ENCODE assay signal across 8 mouse cellular contexts in the genomic region with DNA sequence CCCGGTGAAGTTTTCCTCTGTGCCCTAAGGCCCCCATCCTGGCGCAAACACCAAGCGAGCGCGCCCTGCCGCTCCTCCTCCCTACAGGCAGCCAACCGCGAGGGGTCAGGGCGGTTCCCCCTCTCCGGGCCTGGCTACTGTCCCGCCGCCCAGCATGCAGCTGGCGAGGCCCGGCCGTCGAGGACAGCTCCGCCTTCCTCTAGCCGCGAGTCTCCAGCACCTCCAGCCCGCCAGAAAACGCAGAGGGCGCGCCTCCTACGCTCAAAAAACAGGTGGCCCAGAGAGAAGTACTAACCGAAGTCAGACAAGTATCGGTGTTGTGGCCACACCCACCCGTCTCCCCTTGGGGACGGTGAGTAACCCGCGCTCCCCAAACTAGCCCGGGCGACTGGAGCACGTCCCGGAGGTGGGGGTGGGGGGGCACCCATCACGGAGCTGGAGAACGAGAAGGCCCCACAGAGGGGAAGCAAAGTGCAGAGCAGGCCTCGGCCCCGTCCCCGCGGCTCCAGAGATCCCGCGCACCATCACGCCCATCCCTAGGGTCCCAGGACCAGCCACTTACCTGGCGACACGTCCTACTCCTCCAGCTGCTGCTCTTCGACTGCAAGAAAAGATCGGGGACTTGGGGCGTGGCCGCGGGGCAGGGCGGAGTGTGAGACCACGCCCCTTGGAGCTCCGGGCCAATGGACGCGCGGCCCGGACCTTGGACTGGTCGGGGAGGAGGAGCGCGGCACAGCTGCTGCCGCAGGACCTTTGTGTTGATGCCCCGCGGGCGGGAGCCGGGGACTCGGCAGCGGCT. TPM values are rescaled to one million over a fixed set of nuclear protein-coding genes. Genes with fewer than 3 reads are reported as not detected.
DNase-seq lines count a peak whose midpoint lies in the region; ATAC-seq lines count a peak whose summit lies in the region.

Gene Carhsp1 (minus strand): TSS at position 605 of the 799 bp plus-strand sequence.

- peak; percentile 91 for ATAC-seq in hindbrain, embryonic 13.5 days (ENCODE audit: low FRiP score)

- peaks cover 8% of the 10 kb centered on the region for H3K27me3 ChIP-seq in hindbrain, embryonic 13.5 days

- under 1% methylated on average over 66 of the region's 67 CpGs for WGBS in hindbrain, embryonic 13.5 days

- H3K4me3 ChIP-seq in hindbrain, embryonic 13.5 days = peak within 1 kb of the TSS; percentile 87

- H3K4me2 ChIP-seq in hindbrain, embryonic 13.5 days = peak within 1 kb of the TSS; percentile 88

- DNase-seq in NIH3T3 (ENCODE audit: low read depth) = peak; percentile 97
- DNase-seq in cerebellum, postnatal 10 days = peak; percentile 94 to 97
- DNase-seq in frontal cortex, postnatal 14 days (ENCODE audit: low spot score in 2 of 2) = peak; percentile 78 to 83
- peak; percentile 84 to 87 for DNase-seq in layer of hippocampus, postnatal 36 days
- peak; percentile 97 for DNase-seq in lung, postnatal 36 days
- peak; percentile 97 for DNase-seq in retina, postnatal 1 day
- peak; percentile 93 to 94 for DNase-seq in urinary bladder, adult 18-20 months (ENCODE audit: low spot score in 2 of 2)

- peak within 1 kb of the TSS; percentile 86 for H3K27ac ChIP-seq in hindbrain, embryonic 13.5 days

- H3K9me3 ChIP-seq in hindbrain, embryonic 13.5 days = no peaks in the 10 kb centered on the region

- H3K4me1 ChIP-seq in hindbrain, embryonic 13.5 days (replicated peaks) = peaks cover 42% of the 10 kb centered on the region

- H3K9ac ChIP-seq in hindbrain, embryonic 13.5 days = peak within 1 kb of the TSS; percentile 89

- H3K36me3 ChIP-seq in hindbrain, embryonic 13.5 days = no peaks in the 10 kb centered on the region

RNA-seq across cellular contexts. Expression of gene Carhsp1, which starts in this region (rescaled TPM):
- polyA plus RNA-seq in hindbrain, embryonic 13.5 days (2015; fragmentation: Nextera tagmentation; extraction: Ambion mirVana) = 242 and 243 TPM in 2 replicates
- 10 to 100 TPM; 21.0 to 22.7 TPM for total RNA-seq in layer of hippocampus, postnatal 36 days (2021)

Comparison
In these comparisons a context has a peak if more than half of its experiments do, and no peak if none do; other contexts are left out.
1. Peak in every context shown above with its lines: DNase-seq, ATAC-seq, H3K4me3 ChIP-seq and H3K27ac ChIP-seq.